Mouse (Mus musculus) gastrocnemius, postnatal 10 days (tissue): ENCODE results near the gene Ribc2. TPM values are rescaled to one million over a fixed set of nuclear protein-coding genes. Genes with fewer than 3 reads are reported as not detected.

Experiments used
- DNase-seq: peaks from one replicate; pipeline ENCODE4 v3.0.0; 2021; ENCODE audit warnings: mixed read lengths
- long read RNA-seq, 2 experiments: library from polyadenylated mRNA; stranded (forward); transcript quantifications; one replicate each; pipeline ENCODE4 v2.0.0; 2021
- total RNA-seq, 2 experiments: library from RNA; stranded (reverse); gene quantifications; 2 replicates each; pipeline ENCODE4 v1.2.3; 2021

The Ribc2 gene
- not detected for total RNA-seq
- long read RNA-seq, experiment 1: 0 reads
- long read RNA-seq, experiment 2: 0 reads

DNA sequence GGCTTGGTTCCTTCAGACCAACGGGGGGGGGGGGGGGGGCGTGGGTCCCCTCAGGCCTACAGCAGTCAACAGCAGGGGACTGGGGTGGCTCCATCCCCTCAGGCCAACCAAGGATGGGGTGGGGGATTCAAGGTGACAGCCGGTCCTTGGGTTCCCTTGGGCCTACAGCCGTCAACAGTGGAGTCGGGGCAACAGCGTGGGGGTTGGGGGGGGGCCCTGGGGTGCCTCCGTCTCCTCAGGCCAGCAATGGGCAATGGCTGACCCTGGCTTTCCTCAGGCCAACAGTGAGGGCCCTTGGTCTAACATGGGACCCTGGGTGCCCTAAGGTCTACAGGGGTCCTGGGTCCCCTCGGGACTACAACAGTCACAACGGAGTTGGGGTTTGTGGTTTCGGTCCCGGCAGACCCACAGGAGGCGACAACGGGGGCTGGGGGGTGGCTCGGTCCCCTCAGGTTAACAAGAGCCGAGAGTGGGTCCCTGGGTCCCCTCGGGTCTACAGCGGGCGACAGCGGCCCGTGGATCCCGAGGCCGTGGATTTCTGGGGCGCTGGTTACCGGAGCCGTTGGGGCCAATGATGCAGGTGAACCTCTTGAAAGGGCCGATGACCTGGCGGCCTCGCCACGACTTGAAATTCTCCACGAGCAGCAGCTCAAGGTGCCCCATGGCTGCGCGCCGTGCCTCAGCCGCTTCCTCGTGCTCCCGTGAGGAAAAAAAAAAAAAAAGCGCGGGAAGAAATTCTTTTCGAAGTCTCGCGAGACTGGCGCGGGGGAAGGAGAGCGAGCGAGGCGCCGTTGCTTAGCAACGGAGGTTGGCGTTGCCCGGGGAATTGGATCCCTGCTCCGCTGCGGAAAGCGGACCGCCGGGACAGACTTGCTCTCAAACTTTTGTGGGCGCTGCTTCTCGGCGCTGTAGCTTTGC is at the start of gene Ribc2, which contains the start of gene Smc1b:
Gene Ribc2, plus strand, starts transcription at position 804 of the 918 bp plus-strand sequence.
Gene Smc1b, minus strand, starts transcription at position 690 of the 918 bp plus-strand sequence.
- peak; percentile 80 for DNase-seq

GRCm38 (mm10) chr15:85085641-85086040 is 46.2 kb upstream of the Ribc2 start:
- DNase-seq: no peak

DNA sequence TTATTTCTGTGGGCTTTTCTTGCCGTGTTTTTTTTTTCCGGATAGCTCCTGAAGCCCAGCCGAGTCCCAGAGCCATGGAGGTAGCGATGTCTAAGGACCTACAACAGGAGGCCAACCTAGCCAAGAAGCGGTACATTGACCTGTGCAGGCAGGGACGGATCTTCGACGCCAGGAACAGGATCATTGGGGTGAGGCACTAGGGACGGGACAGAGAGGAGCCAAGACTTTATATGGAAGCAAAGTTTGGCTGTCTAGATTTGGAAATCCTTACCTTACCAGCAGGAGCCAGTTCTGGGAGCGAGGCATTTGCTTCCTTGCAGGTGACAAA is 279 bp downstream of the Ribc2 start:
- DNase-seq: no peak

GRCm38 (mm10) chr15:85135143-85135542 is 3.3 kb downstream of the Ribc2 start:
- DNase-seq: peak; percentile 4

DNA sequence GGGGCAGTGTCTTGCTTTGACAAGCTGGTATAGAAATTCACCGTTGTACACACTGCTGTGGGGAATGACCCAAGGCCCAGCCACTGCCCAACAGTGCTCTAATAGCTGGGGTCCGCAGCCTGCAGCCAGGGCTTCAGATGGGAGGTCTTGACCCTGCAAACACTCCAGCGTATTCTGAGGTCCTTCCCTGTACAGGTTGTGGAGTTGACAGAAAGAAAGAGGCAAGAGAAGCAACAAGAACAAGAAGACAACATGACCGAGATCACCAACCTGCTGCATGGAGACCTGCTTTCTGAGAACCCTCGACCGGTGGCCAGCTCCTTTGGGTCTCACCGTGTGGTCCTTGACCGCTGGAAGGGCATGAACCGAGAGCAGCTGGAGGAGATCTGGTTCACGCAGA is 9.4 kb downstream of the Ribc2 start:
- DNase-seq: no peak

DNA sequence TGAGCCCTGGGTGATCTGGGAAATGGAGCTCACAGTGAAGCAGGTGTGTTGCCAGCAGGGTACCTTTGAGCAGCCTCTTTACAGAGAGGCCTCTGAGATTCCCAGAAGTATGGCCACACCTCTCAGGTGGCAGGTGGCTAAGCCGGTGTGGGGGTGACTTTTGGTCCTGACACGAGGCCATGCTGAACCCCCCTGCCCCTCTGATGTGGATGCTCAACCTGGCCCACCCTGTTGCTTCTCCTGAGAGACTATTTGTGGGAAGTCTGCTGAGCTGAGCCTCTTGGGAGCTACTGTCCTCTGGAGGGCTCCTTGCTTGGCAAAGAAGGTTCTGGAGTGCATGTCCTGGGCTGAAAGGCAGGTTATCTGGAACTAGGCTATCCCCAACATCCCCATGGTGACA is 10.6 kb downstream of the Ribc2 start:
- DNase-seq: no peak

DNA sequence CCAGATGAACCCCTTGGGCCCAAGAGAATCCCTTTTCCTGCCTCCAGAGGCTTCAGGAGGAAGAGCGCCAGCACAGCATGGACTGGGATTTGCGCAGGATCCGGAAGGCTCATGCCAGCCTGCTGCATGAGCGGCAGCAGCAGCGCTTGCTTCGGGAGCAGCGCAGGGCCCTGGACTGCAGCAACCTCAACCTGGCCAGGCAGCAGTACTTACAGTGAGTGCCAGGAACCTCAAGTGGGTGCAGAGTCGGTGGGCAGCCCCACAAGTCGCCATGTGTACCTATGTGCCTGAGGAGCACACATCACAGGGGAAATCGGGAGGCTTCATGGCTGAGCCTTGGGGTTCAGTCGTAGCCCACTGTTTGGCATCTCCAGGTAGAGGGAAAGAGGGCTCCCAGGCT is 11.3 kb downstream of the Ribc2 start:
- no peak for DNase-seq

DNA sequence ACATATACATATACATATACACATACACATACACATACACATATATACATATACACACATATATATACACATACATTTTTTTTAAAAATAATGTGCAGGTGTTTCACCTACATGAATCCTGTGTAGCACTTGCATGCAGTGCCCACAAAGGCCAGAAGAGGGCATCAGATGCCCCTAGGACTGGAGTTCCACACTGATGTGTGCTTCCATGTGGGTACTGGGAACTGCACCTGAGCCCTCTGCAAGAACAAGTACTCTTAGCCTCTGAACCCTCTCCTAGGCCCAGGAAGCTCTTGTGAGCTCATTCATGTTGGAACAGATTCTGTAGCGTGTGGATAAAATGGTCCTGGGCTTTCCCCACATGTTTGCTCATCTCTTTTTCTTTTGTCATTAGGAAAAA is 11.9 kb downstream of the Ribc2 start:
- peak; percentile 2 for DNase-seq

DNA sequence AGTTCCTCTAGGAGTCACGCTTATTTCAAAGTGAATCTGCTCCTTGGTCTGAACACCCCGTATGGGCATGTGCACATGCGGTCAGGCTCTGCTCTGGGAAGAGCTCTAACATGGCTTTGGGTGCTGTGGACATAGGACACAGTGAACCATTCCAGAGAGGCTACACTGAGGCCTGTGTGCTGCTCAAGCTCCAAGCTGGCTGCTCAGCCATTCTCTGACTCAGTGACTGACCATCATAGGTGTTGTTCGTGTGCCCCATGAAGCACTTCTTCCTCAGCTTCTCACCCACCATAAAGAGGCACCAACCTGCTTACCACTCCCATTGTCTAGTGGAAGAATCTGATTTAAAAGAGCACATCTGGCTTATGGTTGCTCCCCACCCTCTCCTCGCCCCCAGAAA is 12.4 kb downstream of the Ribc2 start:
- DNase-seq: no peak

DNA sequence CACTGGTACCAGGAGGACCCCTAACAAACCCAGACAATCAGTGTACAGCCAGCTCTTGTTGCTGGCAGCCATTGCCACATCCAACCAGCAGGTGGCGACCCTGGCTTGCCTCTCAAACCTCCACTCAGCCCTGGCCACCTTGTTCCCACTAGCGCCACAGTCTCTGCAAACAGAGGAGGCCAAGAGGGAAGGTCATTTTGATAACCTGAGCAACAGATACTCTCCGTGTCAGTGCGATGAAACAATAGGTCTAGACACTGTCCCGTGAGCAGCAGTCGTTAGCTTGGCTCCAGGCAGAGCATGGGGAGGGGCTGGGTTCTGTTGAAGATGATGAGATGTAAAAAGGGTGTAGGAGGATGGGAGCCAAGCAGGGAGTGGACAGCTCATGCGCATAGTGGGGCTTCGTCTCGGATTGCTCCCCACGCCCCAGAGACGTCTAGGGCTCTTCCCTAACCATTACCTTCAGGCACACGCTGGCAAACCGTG is 19.6 kb downstream of the Ribc2 start:
- DNase-seq: peak; percentile 80

DNA sequence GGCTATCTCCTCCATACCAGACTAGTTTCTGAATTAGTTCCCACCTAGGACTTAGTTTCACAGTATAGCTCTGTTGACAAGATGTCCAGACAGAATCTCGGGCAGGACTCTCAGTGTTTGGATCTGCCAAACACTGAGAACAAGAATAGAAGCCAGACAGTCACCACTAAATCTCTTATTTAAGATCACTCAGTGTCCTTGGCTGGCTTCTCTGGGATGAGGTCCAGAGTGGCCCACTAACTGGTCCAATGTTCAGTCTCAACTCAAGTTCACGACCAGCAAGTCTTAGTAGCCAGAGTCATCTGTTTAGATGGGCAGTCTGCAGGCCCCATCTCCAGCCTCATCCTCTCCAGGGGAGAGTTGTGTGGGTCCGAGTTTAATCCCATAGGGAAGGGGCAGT is 20.7 kb downstream of the Ribc2 start:
- DNase-seq: peak; percentile 14

GRCm38 (mm10) chr15:85154091-85154490 is 22.2 kb downstream of the Ribc2 start:
- no peak for DNase-seq

DNA sequence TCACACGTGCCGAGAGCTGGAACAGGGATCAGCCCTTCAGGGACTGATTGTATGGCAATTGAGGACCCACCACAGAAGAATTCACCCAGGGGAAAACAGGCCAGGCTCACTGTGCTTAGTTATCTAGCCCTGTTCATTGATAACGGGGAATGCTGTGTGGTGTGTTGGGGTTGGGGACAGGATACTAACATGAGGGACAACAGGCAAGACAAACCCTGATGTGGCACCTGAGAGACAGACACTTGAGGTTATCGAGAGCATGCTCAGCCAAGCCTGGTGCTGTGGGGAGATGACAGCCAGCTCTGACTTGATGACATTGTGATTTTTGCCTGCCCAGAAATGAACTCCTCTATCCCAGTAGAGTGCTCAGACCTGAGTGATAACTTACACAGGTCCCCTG is 24.3 kb downstream of the Ribc2 start:
- no peak for DNase-seq

- no peak for DNase-seq
Measured at GRCm38 (mm10) chr15:85161416-85161815, 29.5 kb downstream of the Ribc2 start.

- DNase-seq: peak; percentile 42
Measured at GRCm38 (mm10) chr15:85162693-85163663, 31.1 kb downstream of the Ribc2 start.

DNA sequence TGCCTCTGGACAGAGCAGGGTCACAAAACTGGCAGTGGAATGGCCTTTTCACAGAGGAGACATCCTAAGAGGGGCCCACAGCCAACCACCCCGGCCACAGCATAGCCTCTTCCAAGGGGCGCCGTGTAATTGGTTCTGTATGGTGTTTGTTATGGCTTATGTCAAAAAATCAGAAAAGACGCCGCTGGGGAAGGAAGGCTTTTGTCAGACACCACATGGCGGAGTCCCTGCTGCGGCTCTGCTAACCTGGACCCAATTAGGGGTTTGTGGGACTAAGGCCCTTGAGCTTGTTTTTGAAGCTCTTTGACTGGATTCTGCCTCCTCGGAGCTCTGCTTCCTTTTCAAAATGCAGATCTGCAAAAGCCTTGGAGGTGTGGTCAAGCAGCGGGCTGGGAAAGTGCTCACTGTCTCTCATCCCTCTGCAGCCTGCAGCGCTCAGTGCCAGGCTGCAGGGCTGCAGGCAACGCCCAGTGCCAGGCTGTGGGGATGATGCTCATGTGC is 34.6 kb downstream of the Ribc2 start:
- no peak for DNase-seq

GRCm38 (mm10) chr15:85167086-85167679 is 35.3 kb downstream of the Ribc2 start:
- no peak for DNase-seq

DNA sequence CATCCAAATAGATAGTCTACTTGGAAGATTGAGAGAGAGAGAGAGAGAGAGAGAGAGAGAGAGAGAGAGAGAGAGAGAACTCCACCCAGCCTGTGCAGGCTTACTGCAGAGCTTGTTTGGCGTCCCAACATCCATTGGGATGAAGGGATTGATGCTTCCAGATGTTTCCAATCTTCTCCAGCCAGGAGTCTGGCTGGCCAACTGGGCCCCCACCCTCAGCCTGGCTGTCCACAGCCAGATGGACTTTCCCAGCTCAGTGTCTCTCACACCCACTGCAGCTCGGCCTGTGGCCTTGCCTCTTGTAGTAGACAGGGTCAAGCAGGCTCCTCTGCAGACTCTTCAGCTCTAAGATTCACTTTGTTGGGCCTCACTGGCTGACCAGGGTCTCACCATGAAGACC is 40.2 kb downstream of the Ribc2 start:
- peak; percentile 36 for DNase-seq

DNA sequence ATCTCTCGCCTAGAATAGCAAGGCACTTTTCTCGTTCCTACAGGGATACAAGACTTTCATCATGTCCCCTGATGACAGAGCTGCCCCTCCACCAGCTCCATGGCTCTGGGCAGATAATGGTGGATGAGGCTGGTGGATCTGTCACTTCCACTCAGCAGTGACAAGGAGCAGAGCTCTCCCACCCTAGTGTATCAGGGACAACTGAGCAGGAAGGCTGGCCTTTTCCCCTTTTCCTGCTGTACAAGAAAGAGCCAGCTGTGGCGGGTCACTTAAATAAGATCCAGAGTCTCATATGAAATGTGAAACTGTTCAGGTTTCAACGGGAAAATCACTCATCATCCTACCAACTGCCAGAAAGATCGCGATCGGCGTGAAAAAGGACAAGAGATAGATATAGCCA is 41.5 kb downstream of the Ribc2 start:
- no peak for DNase-seq

DNA sequence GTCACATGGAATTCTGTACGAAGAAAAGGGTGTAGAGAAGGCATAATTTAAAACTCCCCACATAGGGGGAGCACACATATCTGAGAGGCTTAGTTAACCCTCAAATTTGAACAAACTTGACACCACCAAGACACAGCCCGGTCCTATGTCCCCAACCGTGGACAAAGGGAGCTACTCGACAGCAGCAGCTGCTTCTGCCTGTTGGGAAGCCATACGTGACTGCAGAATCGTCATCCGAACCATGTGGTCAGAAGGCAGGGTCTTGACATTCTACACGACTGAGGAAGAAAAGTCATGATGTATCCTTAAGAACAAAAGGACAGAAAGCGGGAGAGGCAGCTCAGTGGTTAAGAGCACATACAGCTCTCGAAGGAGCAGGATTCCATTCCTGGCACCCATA is 42.2 kb downstream of the Ribc2 start:
- no peak for DNase-seq

GRCm38 (mm10) chr15:85177576-85177975 is 45.7 kb downstream of the Ribc2 start:
- DNase-seq: peak; percentile 65

DNA sequence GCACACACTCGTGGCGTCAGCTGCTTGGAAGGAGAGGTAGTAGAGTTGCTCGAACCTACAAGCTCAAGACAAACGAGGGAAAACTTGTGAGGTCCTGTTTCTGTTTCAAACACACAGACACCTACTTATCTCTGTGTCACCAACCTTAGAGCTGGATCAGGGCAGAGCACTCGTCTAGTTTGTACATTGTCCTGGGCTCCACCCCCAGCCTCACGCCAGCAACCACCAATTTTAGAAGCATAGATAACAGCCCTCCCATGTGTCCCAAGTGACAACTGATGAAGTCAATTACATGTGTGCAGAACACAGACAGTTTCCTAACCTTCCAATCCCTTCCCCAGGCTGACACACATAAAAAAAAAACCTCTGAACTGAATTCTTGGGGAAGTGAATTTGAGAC is 46.3 kb downstream of the Ribc2 start:
- DNase-seq: no peak
